Mouse (Mus musculus): ENCODE measurements around the gene Il17c. TPM values are rescaled to one million over a fixed set of nuclear protein-coding genes. Genes with fewer than 3 reads are reported as not detected.

Gene Il17c
- total RNA-seq, 2 experiments from 2014 or later: not detected

- DNase-seq (ENCODE audit: low spot score): no peak
- intact Hi-C loops (cut with DNase I): loop anchor here (5.0 kb wide), 1 partner anchor 53 kb away; the partner anchor contains the start of gene Zc3h18
Measured at GRCm38 (mm10) chr8:122430058-122430636, 8.3 kb downstream of the Il17c start.

- intact Hi-C loops (cut with DNase I): loop anchor here (5.0 kb wide), 1 partner anchor 53 kb away; the partner anchor contains the start of gene Zc3h18
- no peak for DNase-seq (ENCODE audit: low spot score)
Measured at GRCm38 (mm10) chr8:122430646-122431045, 8.8 kb downstream of the Il17c start.

- intact Hi-C loops (cut with DNase I): loop anchor here (5.0 kb wide), 1 partner anchor 55 kb away; the partner anchor contains the start of gene Zc3h18
- DNase-seq (ENCODE audit: low spot score): no peak
Measured at GRCm38 (mm10) chr8:122431694-122432442, 10.0 kb downstream of the Il17c start.

- peak; percentile 70 for DNase-seq (ENCODE audit: low spot score)
- intact Hi-C loops (cut with DNase I): loop anchor here (5.0 kb wide), 1 partner anchor 55 kb away; the partner anchor contains the start of gene Zc3h18
Measured at GRCm38 (mm10) chr8:122432443-122433268, 10.8 kb downstream of the Il17c start, which contains the start of gene Cyba. Gene Cyba (minus strand): TSS chr8:122432930.

- intact Hi-C loops (cut with DNase I): loop anchor here (5.0 kb wide), 1 partner anchor 56 kb away; the partner anchor contains the start of gene Zc3h18
Measured at GRCm38 (mm10) chr8:122433269-122433905, 11.6 kb downstream of the Il17c start.

GRCm38 (mm10) chr8:122435375-122435774 lies 13.6 kb downstream of the Il17c start:
- no peak for DNase-seq (ENCODE audit: low spot score)
- intact Hi-C loops (cut with DNase I): no loop called here

More at GRCm38 (mm10) chr8:122433269-122433905, 11.6 kb downstream of the Il17c start:
- DNase-seq (ENCODE audit: low spot score): no peak

GRCm38 (mm10) chr8:122436146-122436545 lies 14.3 kb downstream of the Il17c start:
- no peak for DNase-seq (ENCODE audit: low spot score)
- intact Hi-C loops (cut with DNase I): no loop called here

- no peak for DNase-seq (ENCODE audit: low spot score)
- intact Hi-C loops (cut with DNase I): no loop called here
Measured at GRCm38 (mm10) chr8:122436586-122437125, 14.8 kb downstream of the Il17c start.

GRCm38 (mm10) chr8:122437708-122438331 lies 16.0 kb downstream of the Il17c start:
- no peak for DNase-seq (ENCODE audit: low spot score)
- intact Hi-C loops (cut with DNase I): no loop called here

GRCm38 (mm10) chr8:122439336-122439735 lies 17.5 kb downstream of the Il17c start:
- intact Hi-C loops (cut with DNase I): no loop called here
- DNase-seq (ENCODE audit: low spot score): no peak

- DNase-seq (ENCODE audit: low spot score): no peak
- intact Hi-C loops (cut with DNase I): loop anchor here (5.0 kb wide), 1 partner anchor 164 kb away; no protein-coding TSS in a partner anchor
Measured at GRCm38 (mm10) chr8:122441326-122441725, 19.5 kb downstream of the Il17c start.

GRCm38 (mm10) chr8:122442356-122442755 lies 20.5 kb downstream of the Il17c start:
- intact Hi-C loops (cut with DNase I): loop anchor here (5.0 kb wide), 1 partner anchor 165 kb away; no protein-coding TSS in a partner anchor
- DNase-seq (ENCODE audit: low spot score): no peak

GRCm38 (mm10) chr8:122442781-122443180 lies 21.0 kb downstream of the Il17c start:
- intact Hi-C loops (cut with DNase I): loop anchor here (5.0 kb wide), 1 partner anchor 165 kb away; no protein-coding TSS in a partner anchor

GRCm38 (mm10) chr8:122443262-122444006 lies 21.6 kb downstream of the Il17c start, which contains the start of gene Mvd:
Gene Mvd (minus strand): TSS chr8:122443422.
- intact Hi-C loops (cut with DNase I): loop anchor here (2.0 to 5.0 kb wide), 2 partner anchors 31 to 166 kb away; no protein-coding TSS in a partner anchor
- DNase-seq (ENCODE audit: low spot score): peak; percentile 100

More at GRCm38 (mm10) chr8:122442781-122443180, 21.0 kb downstream of the Il17c start:
- no peak for DNase-seq (ENCODE audit: low spot score)

GRCm38 (mm10) chr8:122444058-122444748 lies 22.4 kb downstream of the Il17c start:
- peak; percentile 72 for DNase-seq (ENCODE audit: low spot score)
- intact Hi-C loops (cut with DNase I): loop anchor here (2.0 to 5.0 kb wide), 2 partner anchors 31 to 167 kb away; no protein-coding TSS in a partner anchor

GRCm38 (mm10) chr8:122445203-122445602 lies 23.4 kb downstream of the Il17c start:
- intact Hi-C loops (cut with DNase I): loop anchor here (2.0 kb wide), 1 partner anchor 30 kb away; no protein-coding TSS in a partner anchor
- DNase-seq (ENCODE audit: low spot score): no peak

- DNase-seq (ENCODE audit: low spot score): no peak
- intact Hi-C loops (cut with DNase I): no loop called here
Measured at GRCm38 (mm10) chr8:122451161-122451703, 29.4 kb downstream of the Il17c start.
